Mouse (Mus musculus): ENCODE measurements around the gene Wnt16. TPM values are rescaled to one million over a fixed set of nuclear protein-coding genes. Genes with fewer than 3 reads are reported as not detected.

Gene Wnt16
- polyA plus RNA-seq, 1 experiment from 2014 or later, result 0.18 TPM

DNA sequence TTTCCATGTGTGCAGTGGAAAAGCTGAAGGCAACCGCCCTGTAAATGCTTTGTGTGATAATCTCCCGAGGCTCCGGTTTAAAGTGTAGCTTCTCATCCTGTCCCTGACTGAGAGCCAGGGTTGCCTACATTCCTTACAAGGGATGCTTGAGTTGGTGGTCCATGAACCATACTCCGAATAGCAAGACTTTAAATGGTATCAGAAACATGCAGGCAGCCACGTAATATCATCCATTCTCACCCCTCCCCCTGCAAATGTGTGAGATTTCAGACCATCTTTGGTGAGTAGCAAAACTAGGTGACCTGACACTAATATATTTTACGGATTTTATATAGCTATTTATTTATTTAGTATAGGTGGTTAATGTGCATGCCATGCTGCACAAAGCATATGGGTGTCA is 9.0 kb downstream of the Wnt16 start:
- H3K9me3 ChIP-seq (ENCODE audit: control insufficient read depth, low read length), result no peaks in the 10 kb centered on the region
- no peak overlapping the region for H3K27ac ChIP-seq (ENCODE audit: low read length)
- no peak for ATAC-seq
- H3K9ac ChIP-seq (replicated peaks; ENCODE audit: low read depth, low read length), result no peak overlapping the region
- H3K4me1 ChIP-seq (replicated peaks; ENCODE audit: control insufficient read depth, insufficient read depth, low read length), result no peaks in the 10 kb centered on the region
- WGBS, result 80% methylated on average over 6 of the region's 6 CpGs
- H3K4me2 ChIP-seq (ENCODE audit: low read length), result no peak overlapping the region
- no peak overlapping the region for H3K4me3 ChIP-seq (replicated peaks; ENCODE audit: low read length)
- no peaks in the 10 kb centered on the region for H3K36me3 ChIP-seq (ENCODE audit: control insufficient read depth, insufficient read depth)
- H3K27me3 ChIP-seq (replicated peaks; ENCODE audit: control insufficient read depth, insufficient read depth, low read length), result peaks cover 3% of the 10 kb centered on the region

DNA sequence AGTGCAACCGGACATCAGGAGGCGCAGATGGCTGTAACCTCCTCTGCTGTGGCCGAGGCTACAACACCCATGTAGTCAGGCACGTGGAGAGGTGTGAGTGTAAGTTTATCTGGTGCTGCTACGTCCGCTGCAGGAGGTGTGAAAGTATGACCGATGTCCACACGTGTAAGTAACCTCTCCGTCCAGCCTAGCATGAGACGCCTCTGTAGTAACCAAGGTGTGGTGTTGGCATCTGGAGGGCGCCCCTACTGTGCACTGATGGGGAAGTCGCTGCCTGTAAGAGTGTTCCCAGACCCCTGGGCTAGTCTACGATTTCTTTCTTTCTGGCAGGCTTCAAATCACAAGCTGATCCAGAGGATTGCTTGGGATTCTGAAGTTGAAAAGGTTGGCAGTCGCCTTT is 10.0 kb downstream of the Wnt16 start:
- Histone ChIP-seq H3K27ac (ENCODE audit: low read length) (no peak overlapping the region), H3K9ac (replicated peaks; ENCODE audit: low read depth, low read length) (no peak overlapping the region), H3K4me2 (ENCODE audit: low read length) (no peak overlapping the region), H3K4me3 (replicated peaks; ENCODE audit: low read length) (no peak overlapping the region), H3K27me3 (replicated peaks; ENCODE audit: control insufficient read depth, insufficient read depth, low read length) (peaks cover 2% of the 10 kb centered on the region; the same call in 1 of the 2 replicates), H3K9me3 (ENCODE audit: control insufficient read depth, low read length) (no peaks in the 10 kb centered on the region), H3K4me1 (replicated peaks; ENCODE audit: control insufficient read depth, insufficient read depth, low read length) (no peaks in the 10 kb centered on the region), H3K36me3 (ENCODE audit: control insufficient read depth, insufficient read depth) (no peaks in the 10 kb centered on the region)
- no peak for ATAC-seq
- 65% methylated on average over 14 of the region's 14 CpGs for WGBS

DNA sequence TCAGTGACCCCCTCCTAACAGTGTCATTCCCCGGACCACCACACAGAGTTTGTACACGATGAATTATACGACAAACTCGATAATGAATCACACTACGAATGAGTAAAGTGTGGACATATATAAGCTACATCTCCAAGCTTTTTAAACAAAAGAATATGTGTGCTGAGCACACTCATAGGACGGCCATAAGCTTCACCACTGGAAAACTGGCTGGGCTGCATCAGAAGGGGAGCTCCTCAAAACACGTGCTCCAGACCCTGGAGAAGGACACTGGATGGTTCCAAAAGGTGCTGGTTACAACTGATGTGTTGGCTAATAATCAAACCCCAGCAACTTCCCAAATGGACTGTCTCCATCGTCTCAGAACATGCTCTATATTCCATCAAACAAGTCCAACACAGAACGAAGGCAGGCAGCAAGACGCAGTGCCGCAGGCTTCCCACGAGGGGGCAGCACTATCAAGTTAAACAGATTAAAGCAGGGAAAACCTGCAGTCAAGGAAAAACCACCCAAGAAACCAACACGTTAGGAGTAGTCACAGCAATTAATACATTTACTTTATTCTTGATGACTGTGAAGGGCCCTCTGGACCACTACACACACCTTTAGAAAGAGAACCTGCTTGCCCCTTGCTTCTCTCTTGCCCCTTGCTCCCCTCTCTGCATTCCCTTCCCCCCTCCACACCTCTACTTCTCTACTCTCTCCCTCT is 37.5 kb downstream of the Wnt16 start:
- no peaks in the 10 kb centered on the region for H3K9me3 ChIP-seq (ENCODE audit: control insufficient read depth, low read length)
- peak; percentile 70 for ATAC-seq
- no peak overlapping the region for H3K27ac ChIP-seq (ENCODE audit: low read length)
- no peak overlapping the region for H3K9ac ChIP-seq (replicated peaks; ENCODE audit: low read depth, low read length)
- H3K27me3 ChIP-seq (replicated peaks; ENCODE audit: control insufficient read depth, insufficient read depth, low read length), result no peaks in the 10 kb centered on the region
- no peak overlapping the region for H3K4me3 ChIP-seq (replicated peaks; ENCODE audit: low read length)
- H3K36me3 ChIP-seq (ENCODE audit: control insufficient read depth, insufficient read depth), result no peaks in the 10 kb centered on the region
- H3K4me2 ChIP-seq (ENCODE audit: low read length), result no peak overlapping the region
- 54% methylated on average over 13 of the region's 13 CpGs for WGBS
- 0 out of 2 replicates have a peak, but pooled peaks cover 4% of the 10 kb centered on the region for H3K4me1 ChIP-seq (replicated peaks; ENCODE audit: control insufficient read depth, insufficient read depth, low read length)

DNA sequence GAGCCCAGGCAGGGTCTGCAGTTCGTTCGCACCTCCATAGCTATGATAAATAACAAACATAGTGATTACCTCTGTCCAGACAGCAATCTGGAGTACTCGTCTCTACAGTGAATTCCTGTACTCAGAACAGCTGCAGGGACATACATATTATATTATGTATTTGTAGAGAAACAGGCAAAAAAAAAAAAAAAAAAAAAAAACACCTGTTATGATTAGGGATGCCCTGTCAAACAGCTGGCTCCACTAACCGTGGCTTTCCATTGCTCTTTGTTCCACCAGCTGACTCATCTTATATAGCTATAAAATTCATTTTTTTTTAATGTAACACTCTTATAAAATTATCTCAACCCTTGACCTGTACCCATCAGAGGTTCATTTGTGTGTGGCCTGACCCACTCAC is 38.3 kb downstream of the Wnt16 start:
- Histone ChIP-seq H3K4me3 (replicated peaks; ENCODE audit: low read length) (no peak overlapping the region), H3K27me3 (replicated peaks; ENCODE audit: control insufficient read depth, insufficient read depth, low read length) (no peaks in the 10 kb centered on the region), H3K4me2 (ENCODE audit: low read length) (no peak overlapping the region), H3K9me3 (ENCODE audit: control insufficient read depth, low read length) (no peaks in the 10 kb centered on the region), H3K4me1 (replicated peaks; ENCODE audit: control insufficient read depth, insufficient read depth, low read length) (0 out of 2 replicates have a peak, but pooled peaks cover 4% of the 10 kb centered on the region), H3K36me3 (ENCODE audit: control insufficient read depth, insufficient read depth) (no peaks in the 10 kb centered on the region), H3K27ac (ENCODE audit: low read length) (no peak overlapping the region), H3K9ac (replicated peaks; ENCODE audit: low read depth, low read length) (no peak overlapping the region)
- WGBS, result 83% methylated on average over 4 of the region's 4 CpGs
- ATAC-seq, result no peak

DNA sequence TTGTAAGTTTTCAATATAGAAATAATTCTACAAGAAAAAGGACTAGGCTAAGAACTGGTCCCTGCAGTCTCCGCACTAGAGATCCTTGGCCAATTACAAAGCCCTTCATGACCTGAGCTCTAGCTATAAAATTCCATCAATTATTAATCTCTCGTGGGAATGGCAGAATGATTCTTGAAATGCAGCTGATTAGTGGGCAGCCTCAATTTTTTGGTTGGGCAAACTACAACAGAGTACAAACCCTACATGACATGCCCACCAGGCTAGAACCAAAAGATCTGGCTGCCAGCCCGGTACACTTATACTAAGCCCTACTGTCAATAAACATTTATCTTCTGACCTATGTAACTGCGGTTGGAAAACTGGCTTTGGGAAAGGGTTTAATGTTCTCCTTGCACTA is 39.1 kb downstream of the Wnt16 start:
- no peak overlapping the region for H3K4me2 ChIP-seq (ENCODE audit: low read length)
- no peak for ATAC-seq
- H3K27ac ChIP-seq (ENCODE audit: low read length), result no peak overlapping the region
- no peak overlapping the region for H3K9ac ChIP-seq (replicated peaks; ENCODE audit: low read depth, low read length)
- WGBS, result 55% methylated on average over 4 of the region's 4 CpGs
- no peak overlapping the region for H3K4me3 ChIP-seq (replicated peaks; ENCODE audit: low read length)
- H3K4me1 ChIP-seq (replicated peaks; ENCODE audit: control insufficient read depth, insufficient read depth, low read length), result 0 out of 2 replicates have a peak, but pooled peaks cover 4% of the 10 kb centered on the region
- H3K9me3 ChIP-seq (ENCODE audit: control insufficient read depth, low read length), result no peaks in the 10 kb centered on the region
- no peaks in the 10 kb centered on the region for H3K27me3 ChIP-seq (replicated peaks; ENCODE audit: control insufficient read depth, insufficient read depth, low read length)
- no peaks in the 10 kb centered on the region for H3K36me3 ChIP-seq (ENCODE audit: control insufficient read depth, insufficient read depth)

DNA sequence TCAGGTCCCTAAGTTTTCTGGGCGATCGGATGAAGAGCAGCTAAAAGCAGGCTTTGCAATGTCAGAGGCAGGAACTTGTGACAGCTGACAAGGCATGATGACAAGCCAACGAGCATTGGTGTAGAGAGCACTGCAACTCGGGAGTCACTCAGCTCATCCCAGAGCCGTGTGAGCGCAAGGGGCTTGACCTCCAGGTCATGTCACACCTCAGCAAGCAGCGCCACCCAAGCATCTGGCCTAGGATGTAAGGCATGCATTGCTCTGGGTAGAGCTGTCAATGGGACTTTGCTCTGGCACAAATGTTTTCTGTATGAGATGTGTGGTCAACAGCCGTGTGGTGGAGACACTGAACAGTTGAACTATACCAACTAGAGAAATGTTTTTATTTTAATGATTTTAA is 39.9 kb downstream of the Wnt16 start:
- H3K4me2 ChIP-seq (ENCODE audit: low read length), result no peak overlapping the region
- no peak overlapping the region for H3K27ac ChIP-seq (ENCODE audit: low read length)
- no peaks in the 10 kb centered on the region for H3K27me3 ChIP-seq (replicated peaks; ENCODE audit: control insufficient read depth, insufficient read depth, low read length)
- ATAC-seq, result no peak; the same call in 1 of the 2 replicates
- no peak overlapping the region for H3K9ac ChIP-seq (replicated peaks; ENCODE audit: low read depth, low read length)
- no peaks in the 10 kb centered on the region for H3K36me3 ChIP-seq (ENCODE audit: control insufficient read depth, insufficient read depth)
- no peak overlapping the region for H3K4me3 ChIP-seq (replicated peaks; ENCODE audit: low read length)
- H3K4me1 ChIP-seq (replicated peaks; ENCODE audit: control insufficient read depth, insufficient read depth, low read length), result 0 out of 2 replicates have a peak, but pooled peaks cover 4% of the 10 kb centered on the region
- H3K9me3 ChIP-seq (ENCODE audit: control insufficient read depth, low read length), result no peaks in the 10 kb centered on the region
- WGBS, result 81% methylated on average over 8 of the region's 8 CpGs

DNA sequence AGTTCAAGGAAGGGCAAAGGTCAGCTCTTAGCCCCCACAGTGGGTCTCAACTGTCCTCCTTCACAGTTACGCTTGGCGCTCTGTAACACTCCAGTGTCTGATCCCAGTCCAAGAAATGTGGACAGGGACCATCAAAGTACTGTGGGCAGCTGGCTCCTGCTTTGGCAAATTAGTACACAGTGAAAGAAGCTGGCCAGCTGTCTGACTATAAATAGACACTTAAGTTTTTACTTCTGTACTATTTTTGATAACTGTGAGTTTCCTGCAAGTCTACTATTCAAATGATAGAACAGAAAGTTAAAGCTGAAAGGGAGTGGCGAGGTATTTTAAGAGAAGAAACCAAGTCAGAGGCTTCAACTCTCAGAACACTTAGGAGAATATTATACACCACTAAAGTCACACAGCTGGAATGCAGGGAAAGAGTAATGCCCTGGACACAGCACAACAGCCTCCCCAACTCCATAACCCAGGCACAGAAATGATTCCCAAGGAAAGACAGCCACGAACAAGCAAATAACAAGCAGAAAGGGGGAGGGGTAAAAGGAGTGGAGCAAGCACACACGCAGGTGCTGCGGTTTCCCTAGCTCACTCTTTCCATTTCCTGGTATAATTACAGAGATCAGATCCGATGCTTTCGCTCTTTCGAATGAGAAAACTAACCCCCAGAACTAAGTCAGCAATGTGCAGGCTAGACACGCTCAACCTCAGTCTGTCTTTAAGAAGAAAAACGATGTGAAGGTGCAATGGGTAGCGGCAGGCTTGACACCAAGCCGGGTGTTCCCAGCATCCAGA is 42.3 kb downstream of the Wnt16 start:
- no peak overlapping the region for H3K9ac ChIP-seq (replicated peaks; ENCODE audit: low read depth, low read length)
- H3K36me3 ChIP-seq (ENCODE audit: control insufficient read depth, insufficient read depth), result no peaks in the 10 kb centered on the region
- no peak for ATAC-seq
- no peak overlapping the region for H3K27ac ChIP-seq (ENCODE audit: low read length)
- H3K4me3 ChIP-seq (replicated peaks; ENCODE audit: low read length), result no peak overlapping the region
- H3K27me3 ChIP-seq (replicated peaks; ENCODE audit: control insufficient read depth, insufficient read depth, low read length), result no peaks in the 10 kb centered on the region
- H3K9me3 ChIP-seq (ENCODE audit: control insufficient read depth, low read length), result no peaks in the 10 kb centered on the region
- no peak overlapping the region for H3K4me2 ChIP-seq (ENCODE audit: low read length)
- 85% methylated on average over 13 of the region's 13 CpGs for WGBS
- 0 out of 2 replicates have a peak, but pooled peaks cover 4% of the 10 kb centered on the region for H3K4me1 ChIP-seq (replicated peaks; ENCODE audit: control insufficient read depth, insufficient read depth, low read length)

DNA sequence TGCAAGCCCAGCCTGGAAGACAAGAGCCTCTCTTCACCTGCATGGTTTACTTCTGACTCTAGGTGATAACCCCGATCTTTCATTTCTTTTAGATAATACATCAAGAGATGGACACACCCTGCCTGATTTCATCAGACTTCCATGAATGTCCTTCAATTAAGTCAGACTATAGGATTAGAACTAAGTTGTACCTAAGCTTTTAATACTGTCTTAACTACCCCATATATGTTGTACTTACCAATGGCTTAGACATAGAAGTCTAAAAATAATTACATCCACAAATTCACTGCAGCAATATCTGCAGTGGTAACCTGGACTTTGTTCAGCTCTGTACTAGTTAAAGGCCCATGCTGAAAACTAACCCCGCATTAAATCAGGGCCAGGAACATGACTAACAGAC is 44.5 kb downstream of the Wnt16 start:
- Histone ChIP-seq H3K36me3 (ENCODE audit: control insufficient read depth, insufficient read depth) (no peaks in the 10 kb centered on the region), H3K9ac (replicated peaks; ENCODE audit: low read depth, low read length) (no peak overlapping the region), H3K4me2 (ENCODE audit: low read length) (no peak overlapping the region), H3K27me3 (replicated peaks; ENCODE audit: control insufficient read depth, insufficient read depth, low read length) (no peaks in the 10 kb centered on the region), H3K4me3 (replicated peaks; ENCODE audit: low read length) (no peak overlapping the region), H3K4me1 (replicated peaks; ENCODE audit: control insufficient read depth, insufficient read depth, low read length) (no peaks in the 10 kb centered on the region), H3K27ac (ENCODE audit: low read length) (no peak overlapping the region), H3K9me3 (ENCODE audit: control insufficient read depth, low read length) (no peaks in the 10 kb centered on the region)
- WGBS, result 90% methylated on average over 2 of the region's 2 CpGs
- no peak for ATAC-seq

DNA sequence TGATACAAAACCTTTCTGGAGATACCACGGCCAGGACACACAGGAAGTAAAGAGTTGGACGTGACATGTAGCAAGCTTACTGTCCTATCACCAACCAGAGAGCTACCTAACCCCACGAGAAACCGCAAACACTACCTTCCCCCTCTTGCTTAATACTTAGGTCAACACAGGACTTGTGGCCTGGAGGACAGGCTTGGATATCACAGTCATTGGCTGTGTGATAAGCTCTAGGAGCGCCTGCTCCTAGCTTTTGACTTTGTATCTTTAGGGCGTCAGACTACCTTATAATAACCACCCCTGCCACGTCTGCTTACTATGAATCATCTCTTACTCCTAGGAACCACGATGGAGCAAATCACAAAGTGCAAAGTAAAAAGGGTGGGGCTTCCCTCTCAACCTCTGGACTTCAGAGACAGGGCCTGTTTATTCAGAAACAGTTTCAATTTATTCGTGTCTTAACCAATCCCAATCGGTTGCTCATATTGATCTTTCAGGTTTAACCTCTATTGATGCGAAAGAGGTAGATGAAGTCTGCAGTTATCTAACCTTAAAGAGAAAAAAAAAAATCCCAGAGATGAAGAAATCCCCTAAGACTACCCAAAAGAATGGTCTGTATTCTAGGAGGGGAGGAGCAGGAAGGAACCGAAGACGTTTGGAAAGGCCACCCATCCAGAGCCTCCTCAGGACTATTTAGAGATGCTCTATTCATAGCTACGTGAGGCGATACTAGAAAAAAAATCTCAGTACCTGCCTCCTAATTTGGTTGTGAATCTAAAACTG is 51.9 kb downstream of the Wnt16 start:
- H3K4me1 ChIP-seq (replicated peaks; ENCODE audit: control insufficient read depth, insufficient read depth, low read length), result no peaks in the 10 kb centered on the region
- no peak overlapping the region for H3K27ac ChIP-seq (ENCODE audit: low read length)
- ATAC-seq, result no peak
- peaks cover 3% of the 10 kb centered on the region; the same call in 1 of the 2 replicates for H3K36me3 ChIP-seq (ENCODE audit: control insufficient read depth, insufficient read depth)
- H3K27me3 ChIP-seq (replicated peaks; ENCODE audit: control insufficient read depth, insufficient read depth, low read length), result no peaks in the 10 kb centered on the region
- H3K4me3 ChIP-seq (replicated peaks; ENCODE audit: low read length), result no peak overlapping the region
- no peak overlapping the region for H3K9ac ChIP-seq (replicated peaks; ENCODE audit: low read depth, low read length)
- WGBS, result 95% methylated on average over 15 of the region's 15 CpGs
- no peaks in the 10 kb centered on the region for H3K9me3 ChIP-seq (ENCODE audit: control insufficient read depth, low read length)
- no peak overlapping the region for H3K4me2 ChIP-seq (ENCODE audit: low read length)
